Mouse (Mus musculus) kidney, postnatal 14 days (tissue): ENCODE results near the gene L3mbtl3.

Source experiments
- DNase-seq: peaks from one replicate; pipeline ENCODE4 v3.0.0; 2022; ENCODE audit warnings: mixed read lengths

Gene L3mbtl3

DNA sequence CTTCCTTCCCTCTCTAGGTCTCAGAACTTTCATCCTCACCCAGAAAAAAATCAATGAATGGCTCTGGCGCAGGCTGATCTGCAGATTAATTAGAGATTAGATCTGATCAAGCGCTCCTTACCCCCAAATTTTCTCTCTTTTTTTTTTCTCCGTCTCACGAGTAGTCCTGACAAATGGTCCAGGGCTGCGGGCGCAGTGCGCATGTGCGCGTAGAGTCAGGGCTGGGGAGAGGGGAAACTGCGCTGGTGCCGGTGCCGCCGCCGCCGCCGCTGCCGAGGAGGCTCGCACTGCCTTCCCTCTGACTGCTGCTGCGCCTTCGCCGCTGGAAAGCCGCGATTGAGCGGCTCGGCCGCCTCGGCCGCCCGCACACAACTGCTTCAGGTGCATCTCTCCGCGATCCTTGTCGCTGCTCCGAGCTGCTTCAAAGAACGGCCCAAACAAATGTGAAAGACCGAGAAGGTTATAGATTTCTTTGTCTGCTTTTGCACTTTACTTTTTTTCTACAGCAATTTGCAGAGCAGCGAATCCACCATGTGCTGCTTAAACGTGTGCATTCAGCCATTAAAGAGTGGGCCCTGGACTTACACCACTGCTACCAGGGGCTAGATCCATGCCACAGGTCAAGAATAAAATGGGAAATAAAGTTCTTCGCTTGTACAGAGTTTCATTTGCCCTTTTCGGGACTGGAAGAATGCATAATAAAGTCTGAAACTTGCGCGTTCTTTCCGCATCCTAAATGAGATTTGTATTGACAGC is at the start of gene L3mbtl3:
Gene L3mbtl3 (minus strand): TSS at position 182 of the 756 bp plus-strand sequence.
- DNase-seq: peak; percentile 93

GRCm38 (mm10) chr10:26421168-26421567 is 45.4 kb upstream of the L3mbtl3 start:
- DNase-seq: no peak

DNA sequence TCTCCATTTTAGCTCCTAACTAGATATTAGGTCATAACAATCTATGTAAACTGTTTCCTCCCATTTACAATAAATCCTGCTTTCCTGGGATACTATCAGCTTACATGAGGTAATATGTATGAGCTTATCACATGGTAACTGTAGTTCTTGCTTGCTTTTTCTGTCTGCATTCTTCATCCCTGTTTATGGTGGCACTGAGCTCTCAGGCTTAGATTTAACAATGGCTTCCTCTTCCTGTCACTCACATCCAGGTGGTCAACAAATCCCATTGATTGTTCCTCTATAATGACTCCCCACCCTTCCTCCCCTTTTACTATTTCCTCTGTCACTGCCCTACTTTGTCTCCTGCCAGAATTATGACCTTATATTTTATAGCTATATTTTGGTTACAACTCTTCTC is 12.9 kb upstream of the L3mbtl3 start:
- no peak for DNase-seq

DNA sequence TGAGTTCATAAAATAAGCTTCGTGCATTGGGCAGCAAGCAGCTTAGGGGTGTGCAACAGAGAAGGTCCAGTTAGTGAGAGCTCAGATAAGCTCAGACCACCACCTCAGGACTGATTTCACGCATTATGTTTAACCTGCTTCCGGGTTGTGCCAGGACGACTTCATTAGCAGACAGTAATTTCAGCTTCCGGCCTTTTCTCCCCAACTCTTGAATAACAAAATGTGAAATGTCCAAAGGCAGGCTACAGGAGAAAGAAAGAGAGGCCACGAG is 1.5 kb upstream of the L3mbtl3 start:
- DNase-seq: no peak

DNA sequence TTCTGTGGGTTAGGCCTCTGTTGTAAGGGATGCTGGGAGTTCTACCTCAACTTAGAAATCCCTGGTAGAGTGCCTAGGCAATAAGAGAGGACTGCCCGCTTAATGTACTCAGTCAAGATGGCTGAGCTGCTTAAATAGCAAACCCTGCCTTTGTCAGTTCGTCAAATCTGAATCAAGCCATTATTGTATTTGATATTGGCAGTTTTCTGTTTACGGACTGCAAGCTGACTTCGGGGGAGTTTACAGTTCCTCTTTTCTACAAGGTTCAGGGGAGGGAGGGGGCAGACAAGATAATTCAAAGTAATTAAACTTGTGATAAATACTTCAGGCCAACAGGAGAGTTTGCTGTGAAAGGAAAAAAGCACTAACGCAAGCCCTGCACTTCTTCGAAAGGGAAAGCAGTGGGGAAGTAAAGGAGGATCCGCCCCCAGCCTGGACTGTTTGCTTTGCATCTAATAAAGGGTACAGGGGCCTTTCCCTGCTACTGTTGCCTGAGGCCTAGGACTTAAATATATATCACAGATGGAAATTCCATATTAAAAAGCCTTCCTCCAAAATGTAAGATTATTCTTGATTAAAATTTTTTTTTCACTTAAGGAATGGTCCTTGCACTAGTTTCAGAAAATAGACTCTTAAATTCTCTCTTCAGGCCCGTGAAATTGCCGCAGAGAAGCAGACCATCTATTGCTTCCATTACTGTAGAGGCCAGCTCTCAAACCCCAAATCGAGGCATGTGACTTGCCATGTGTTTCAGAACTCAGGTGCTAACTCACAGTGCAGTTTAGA is 968 bp upstream of the L3mbtl3 start:
- no peak for DNase-seq

GRCm38 (mm10) chr10:26375351-26375751 is 420 bp downstream of the L3mbtl3 start:
- DNase-seq: no peak

DNA sequence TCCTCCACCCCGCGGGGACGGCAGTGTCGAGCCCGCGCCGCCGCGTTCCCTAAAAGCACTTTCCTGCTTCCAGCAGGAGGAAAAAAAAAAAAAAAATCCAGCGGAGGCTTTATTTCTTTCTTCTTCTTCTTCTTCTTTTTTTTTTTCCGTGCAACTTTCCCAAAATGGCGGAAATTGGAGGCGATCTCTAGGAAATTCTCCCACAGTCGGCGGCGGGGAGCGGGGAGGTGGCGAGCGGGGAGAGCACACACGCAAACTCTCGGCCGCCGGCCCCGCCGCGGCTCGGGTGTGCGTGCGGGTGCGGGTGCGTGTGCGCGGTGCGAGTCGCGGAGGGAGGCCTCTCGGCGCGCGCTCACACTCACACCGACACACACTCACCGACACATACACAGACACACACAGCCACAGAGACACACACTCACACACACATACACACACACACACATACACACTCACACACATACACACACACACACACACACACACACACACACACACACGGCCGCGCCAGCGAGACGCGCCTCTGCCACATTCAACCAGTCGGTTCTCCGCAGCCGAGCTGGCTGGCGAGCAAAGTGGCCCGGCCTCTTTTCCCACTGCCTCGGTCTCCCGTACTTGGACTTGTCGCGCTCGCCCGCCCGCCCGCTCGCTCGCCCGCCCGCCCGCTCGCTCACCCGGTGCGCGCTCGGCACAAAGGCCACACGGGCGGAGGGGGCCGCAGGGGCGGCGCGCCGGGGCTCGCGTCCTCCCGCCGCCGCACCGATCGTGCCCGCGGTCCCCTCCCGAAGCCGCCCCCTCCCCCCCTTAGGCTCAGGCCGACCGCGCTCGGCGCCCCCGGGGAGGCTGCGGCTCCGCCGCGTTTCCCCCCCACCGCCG is 1.1 kb downstream of the L3mbtl3 start:
- peak; percentile 72 for DNase-seq

GRCm38 (mm10) chr10:26373951-26374435 is 1.8 kb downstream of the L3mbtl3 start:
- DNase-seq: peak; percentile 84

DNA sequence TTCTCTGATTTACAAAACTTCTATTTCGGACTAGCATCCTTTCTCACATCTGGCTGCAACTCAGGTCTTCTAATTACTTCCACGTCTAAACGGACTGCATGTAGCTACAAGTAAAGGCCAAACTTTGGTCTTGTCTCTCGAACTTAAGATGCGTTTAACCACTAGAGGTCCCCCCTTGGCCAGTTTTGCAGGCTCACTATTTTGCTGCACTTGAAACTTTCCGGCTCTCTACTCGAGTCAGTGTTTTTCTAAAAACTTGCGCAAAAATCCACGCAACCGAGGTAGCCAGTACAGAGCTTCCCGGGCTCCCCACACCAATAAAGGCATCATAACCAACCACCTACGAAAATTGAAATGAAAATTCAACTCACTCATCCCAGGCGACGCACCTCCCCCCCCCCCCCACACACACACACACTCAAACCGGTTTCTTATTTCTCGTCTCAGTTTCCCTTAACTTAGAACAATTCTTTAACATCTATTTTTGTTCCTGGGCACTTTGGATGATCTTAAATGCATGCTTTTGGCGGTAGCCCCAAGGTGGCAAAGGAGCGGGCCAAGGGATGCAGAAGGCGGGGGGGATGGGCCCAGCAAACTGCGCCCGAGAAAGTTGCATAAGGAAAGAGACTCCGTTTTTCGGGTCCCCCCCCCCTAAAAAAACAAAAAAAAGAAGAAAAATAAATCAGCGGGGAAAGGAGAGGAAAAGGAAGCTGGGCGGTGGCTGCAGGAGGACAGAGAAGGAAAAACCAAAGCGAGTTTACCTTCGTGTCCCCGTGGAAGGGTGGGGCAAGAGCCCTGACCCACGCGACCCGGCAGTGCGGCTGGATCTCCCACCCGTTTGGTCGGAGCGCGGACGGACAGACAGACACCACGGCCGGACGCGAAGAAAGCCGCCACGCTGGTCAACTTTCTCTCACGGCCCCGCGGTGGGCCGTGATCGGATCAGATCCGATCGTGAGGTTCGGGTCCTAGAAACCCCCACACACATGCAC is 2.5 kb downstream of the L3mbtl3 start:
- DNase-seq: peak; percentile 91

DNA sequence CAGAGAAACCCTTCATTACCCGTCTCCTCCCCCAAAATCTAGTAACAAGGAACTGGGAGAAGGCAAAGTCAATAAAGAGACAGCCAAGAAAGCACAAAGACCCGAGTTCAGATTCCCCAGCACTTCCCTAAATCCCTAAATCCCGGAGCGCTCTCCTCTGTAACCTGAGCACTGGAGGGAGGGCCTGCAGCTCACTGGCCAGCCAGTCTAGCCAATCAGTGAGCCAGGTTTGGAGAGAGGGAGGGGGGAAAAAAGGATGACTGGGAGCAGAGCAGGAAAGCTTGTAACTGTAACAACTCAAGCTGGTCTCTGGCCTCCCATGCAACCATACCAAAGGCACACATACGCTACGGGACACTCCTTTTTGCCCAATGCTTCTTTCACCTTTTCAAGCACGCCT is 4.4 kb downstream of the L3mbtl3 start:
- DNase-seq: no peak

- no peak for DNase-seq
Observed at GRCm38 (mm10) chr10:26364942-26365341, 10.8 kb downstream of the L3mbtl3 start.

DNA sequence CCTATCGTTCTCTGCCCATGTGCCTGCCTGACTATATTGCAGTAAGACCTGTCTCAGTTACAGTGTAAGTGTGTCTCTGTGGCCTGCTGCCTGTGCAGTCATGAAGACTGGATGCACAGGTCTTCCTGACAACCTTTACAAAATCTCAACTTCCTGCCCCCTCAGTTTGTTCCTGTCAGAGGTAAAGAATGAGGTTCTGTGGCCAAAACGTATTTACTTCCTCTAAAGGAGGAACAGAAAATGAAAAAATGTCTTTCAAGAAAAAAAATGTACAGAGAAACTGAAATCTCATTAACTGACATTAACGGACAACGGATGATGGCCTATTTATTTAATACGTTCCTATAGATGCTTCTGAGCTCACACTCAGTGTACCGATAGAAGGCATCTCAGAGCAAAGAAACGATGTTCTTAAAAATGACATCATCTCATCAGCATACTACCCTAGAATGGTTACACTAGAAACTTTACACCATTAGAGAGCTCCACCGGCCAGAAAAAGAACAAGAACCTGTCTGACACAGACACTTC is 11.4 kb downstream of the L3mbtl3 start:
- no peak for DNase-seq

- DNase-seq: no peak
Observed at GRCm38 (mm10) chr10:26363605-26364004, 12.2 kb downstream of the L3mbtl3 start.

DNA sequence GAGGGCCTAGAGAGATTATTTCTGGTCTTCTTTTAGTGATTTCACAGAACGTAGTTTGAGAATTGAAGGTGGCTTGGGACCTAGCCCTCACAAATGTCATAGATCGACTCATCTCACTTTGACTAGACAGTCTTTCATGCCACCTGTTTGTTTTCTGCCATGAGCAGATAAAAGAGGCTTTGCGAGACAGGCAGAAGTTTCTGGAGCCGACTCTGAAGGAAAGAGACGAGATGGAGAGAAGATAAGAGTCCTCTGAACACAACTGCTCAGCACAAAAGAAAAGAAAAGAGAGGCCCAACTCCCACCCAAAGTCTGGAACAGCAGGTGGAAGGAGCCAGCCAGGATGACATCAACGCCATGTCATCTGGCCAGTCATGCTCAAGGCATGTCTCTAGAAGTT is 17.0 kb downstream of the L3mbtl3 start:
- DNase-seq: no peak

- DNase-seq: no peak
Observed at GRCm38 (mm10) chr10:26358231-26358630, 17.5 kb downstream of the L3mbtl3 start.

GRCm38 (mm10) chr10:26353781-26354180 is 22.0 kb downstream of the L3mbtl3 start:
- no peak for DNase-seq

GRCm38 (mm10) chr10:26351129-26351738 is 24.5 kb downstream of the L3mbtl3 start:
- no peak for DNase-seq

- DNase-seq: no peak
Observed at GRCm38 (mm10) chr10:26350153-26350552, 25.6 kb downstream of the L3mbtl3 start.

DNA sequence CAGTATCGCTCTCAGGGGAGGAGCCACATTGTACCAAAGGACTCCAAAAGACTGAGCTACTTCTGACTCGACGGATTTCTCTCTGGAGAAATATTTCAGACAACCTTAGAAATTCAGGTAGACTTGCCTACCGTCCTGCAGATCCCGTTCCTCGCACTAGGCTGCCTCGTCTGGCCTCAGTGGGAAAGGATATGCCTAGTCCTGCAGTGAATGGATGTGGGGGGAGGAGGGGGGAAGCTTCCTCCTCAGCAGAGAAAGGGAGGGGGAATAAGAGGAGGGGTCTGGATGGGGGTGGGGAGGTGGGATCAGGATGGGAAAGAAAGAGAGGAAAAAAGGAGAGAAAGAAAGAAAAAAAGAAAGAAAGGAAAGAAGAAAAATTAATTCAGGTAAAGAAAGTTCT is 28.2 kb downstream of the L3mbtl3 start:
- no peak for DNase-seq

DNA sequence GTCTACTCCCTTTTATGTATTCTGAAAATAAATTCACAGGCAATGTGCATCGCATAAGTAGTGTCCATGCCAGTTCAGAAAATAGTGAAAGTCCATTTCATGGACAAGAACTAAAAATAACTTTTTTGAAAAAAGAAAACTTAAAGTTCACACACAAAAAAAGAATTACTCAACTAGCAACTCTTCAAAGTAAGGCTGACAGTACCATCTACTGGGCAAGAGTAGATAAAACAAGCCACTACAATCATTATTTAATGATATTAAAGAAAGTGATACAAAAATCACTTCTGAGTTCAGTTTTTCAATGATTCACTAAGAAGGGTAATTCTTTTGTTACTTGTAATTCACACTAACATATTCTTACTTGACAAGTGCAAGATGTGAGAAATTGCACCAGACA is 29.9 kb downstream of the L3mbtl3 start:
- no peak for DNase-seq

GRCm38 (mm10) chr10:26337896-26338503 is 37.8 kb downstream of the L3mbtl3 start:
- DNase-seq: no peak
